Mouse (Mus musculus) heart, embryonic 15.5 days (tissue): Measurements from ENCODE around the gene Ccdc153. TPM values are rescaled to one million over a fixed set of nuclear protein-coding genes. Genes with fewer than 3 reads are reported as not detected.
A peak's percentile ranks its signal among the peaks of the same experiment; 100 is the strongest.

Experiments
- ATAC-seq: fragments of 200-750 bp; cut with Nextera tagmentation; replicated peaks from 2 replicates; pipeline ENCODE4 v1.8.0; 2017; ENCODE audit warnings: low read depth, moderate TSS enrichment; ENCODE audit not compliant: insufficient number of reproducible peaks, insufficient read depth, low FRiP score
- H3K27ac ChIP-seq: fragments of 300-500 bp; sonication (generic); 2 replicates; pipeline ENCODE4 v1.5.1; 2015; ENCODE audit warnings: mild to moderate bottlenecking, inconsistent platforms
- H3K27me3 ChIP-seq: fragments of 300-500 bp; sonication (generic); 2 replicates; pipeline ENCODE4 v1.6.1; 2015; ENCODE audit warnings: inconsistent platforms
- H3K36me3 ChIP-seq: fragments of 300-500 bp; sonication (generic); 2 replicates; pipeline ENCODE4 v1.6.1; 2015; ENCODE audit warnings: mild to moderate bottlenecking, inconsistent platforms
- H3K4me1 ChIP-seq: fragments of 300-500 bp; sonication (generic); replicated peaks from 2 replicates; pipeline ENCODE4 v1.6.1; 2015; ENCODE audit warnings: inconsistent platforms
- H3K4me2 ChIP-seq: fragments of 300-500 bp; sonication (generic); 2 replicates; pipeline ENCODE4 v1.6.1; 2015; ENCODE audit warnings: inconsistent platforms, mild to moderate bottlenecking, moderate library complexity
- H3K4me3 ChIP-seq: fragments of 300-500 bp; sonication (generic); 2 replicates; pipeline ENCODE4 v1.5.1; 2015; ENCODE audit warnings: mild to moderate bottlenecking, inconsistent platforms
- H3K9ac ChIP-seq: fragments of 300-500 bp; sonication (generic); 2 replicates; pipeline ENCODE4 v1.6.1; 2015; ENCODE audit warnings: mild to moderate bottlenecking, inconsistent platforms
- H3K9me3 ChIP-seq: fragments of 300-500 bp; sonication (generic); replicated peaks from 2 replicates; pipeline ENCODE4 v1.6.1; 2016; ENCODE audit warnings: inconsistent platforms
- WGBS: fragments of 180-500 bp; shearing (Covaris S2); methylation state at CpG from one replicate; pipeline ENCODE4 v1.1.7; 2015; ENCODE audit warnings: mixed read lengths; 5-methylcytosine and 5-hydroxymethylcytosine counted together
- polyA plus RNA-seq: library from polyadenylated mRNA; unstranded; fragments of >200 nt; fragmentation: Nextera tagmentation; extraction: Ambion mirVana; gene quantifications from 2 replicates; pipeline ENCODE4 v1.2.1, GENCODE M21; 2015

The Ccdc153 gene
- polyA plus RNA-seq, 1 experiment from 2014 or later, result 0.28 TPM

- H3K27me3 ChIP-seq, result no peaks in the 10 kb centered on the region
- H3K4me1 ChIP-seq, result no peaks in the 10 kb centered on the region
- WGBS, result 54% methylated on average over 5 of the region's 5 CpGs
Measured at GRCm38 (mm10) chr9:44240911-44241310, 435 bp downstream of the Ccdc153 start.

GRCm38 (mm10) chr9:44241418-44241817 is 942 bp downstream of the Ccdc153 start:
- Histone ChIP-seq H3K4me2 (no peak overlapping the region), H3K27ac (no peak overlapping the region), H3K36me3 (no peaks in the 10 kb centered on the region), H3K4me1 (no peaks in the 10 kb centered on the region), H3K27me3 (no peaks in the 10 kb centered on the region), H3K4me3 (no peak overlapping the region), H3K9ac (no peak overlapping the region), H3K9me3 (no peaks in the 10 kb centered on the region)
- WGBS, result 55% methylated on average over 9 of the region's 9 CpGs
- ATAC-seq, result no peak

More at GRCm38 (mm10) chr9:44240911-44241310, 435 bp downstream of the Ccdc153 start:
- Histone ChIP-seq H3K27ac (no peak overlapping the region), H3K36me3 (no peaks in the 10 kb centered on the region), H3K4me2 (no peak overlapping the region), H3K4me3 (no peak overlapping the region), H3K9me3 (no peaks in the 10 kb centered on the region), H3K9ac (no peak overlapping the region)
- no peak for ATAC-seq

- no peak for ATAC-seq
- Histone ChIP-seq H3K4me2 (no peak overlapping the region), H3K36me3 (no peaks in the 10 kb centered on the region), H3K9ac (no peak overlapping the region), H3K27me3 (0 out of 2 replicates have a peak, but pooled peaks cover 3% of the 10 kb centered on the region), H3K4me1 (no peaks in the 10 kb centered on the region), H3K27ac (no peak overlapping the region), H3K9me3 (no peaks in the 10 kb centered on the region), H3K4me3 (no peak overlapping the region)
- 41% methylated on average over 2 of the region's 2 CpGs for WGBS
Measured at GRCm38 (mm10) chr9:44243621-44244020, 3.1 kb downstream of the Ccdc153 start.

GRCm38 (mm10) chr9:44247907-44248306 is 7.4 kb downstream of the Ccdc153 start:
- H3K9me3 ChIP-seq, result no peaks in the 10 kb centered on the region
- peaks cover 11% of the 10 kb centered on the region; the same call in 1 of the 2 replicates for H3K27me3 ChIP-seq
- no peak for ATAC-seq
- peaks cover 8% of the 10 kb centered on the region for H3K4me1 ChIP-seq
- no peak overlapping the region for H3K27ac ChIP-seq
- H3K4me3 ChIP-seq, result no peak overlapping the region
- no peak overlapping the region for H3K9ac ChIP-seq
- 74% methylated on average over 6 of the region's 6 CpGs for WGBS
- H3K4me2 ChIP-seq, result no peak overlapping the region
- H3K36me3 ChIP-seq, result no peaks in the 10 kb centered on the region

GRCm38 (mm10) chr9:44249181-44250146 is 9.0 kb downstream of the Ccdc153 start:
- Histone ChIP-seq H3K4me2 (peak overlapping the region; percentile 44), H3K27me3 (peaks cover 11% of the 10 kb centered on the region; the same call in 1 of the 2 replicates), H3K4me1 (peaks cover 8% of the 10 kb centered on the region), H3K36me3 (no peaks in the 10 kb centered on the region), H3K4me3 (no peak overlapping the region), H3K27ac (no peak overlapping the region), H3K9ac (no peak overlapping the region), H3K9me3 (no peaks in the 10 kb centered on the region)
- peak; percentile 87 for ATAC-seq
- 38% methylated on average over 26 of the region's 26 CpGs for WGBS

GRCm38 (mm10) chr9:44250445-44250844 is 10.0 kb downstream of the Ccdc153 start:
- WGBS, result 60% methylated on average over 4 of the region's 4 CpGs
- no peaks in the 10 kb centered on the region for H3K36me3 ChIP-seq
- no peak overlapping the region for H3K4me3 ChIP-seq
- peaks cover 11% of the 10 kb centered on the region; the same call in 1 of the 2 replicates for H3K27me3 ChIP-seq
- no peak overlapping the region for H3K4me2 ChIP-seq
- H3K27ac ChIP-seq, result no peak overlapping the region
- no peaks in the 10 kb centered on the region for H3K9me3 ChIP-seq
- H3K4me1 ChIP-seq, result peaks cover 8% of the 10 kb centered on the region
- no peak for ATAC-seq
- no peak overlapping the region for H3K9ac ChIP-seq

GRCm38 (mm10) chr9:44251314-44251713 is 10.8 kb downstream of the Ccdc153 start, which contains the start of gene Pdzd3:
Pdzd3 (minus strand) TSS chr9:44251471.
- no peak for ATAC-seq
- H3K4me1 ChIP-seq, result peaks cover 8% of the 10 kb centered on the region
- H3K4me3 ChIP-seq, result no peak within 1 kb of the TSS
- WGBS, result 75% methylated on average over 10 of the region's 10 CpGs
- no peak within 1 kb of the TSS for H3K9ac ChIP-seq
- no peak within 1 kb of the TSS for H3K4me2 ChIP-seq
- peaks cover 11% of the 10 kb centered on the region; the same call in 1 of the 2 replicates for H3K27me3 ChIP-seq
- no peak within 1 kb of the TSS for H3K27ac ChIP-seq
- no peaks in the 10 kb centered on the region for H3K9me3 ChIP-seq
- no peaks in the 10 kb centered on the region for H3K36me3 ChIP-seq

- H3K36me3 ChIP-seq, result no peaks in the 10 kb centered on the region
- peaks cover 8% of the 10 kb centered on the region; the same call in 1 of the 2 replicates for H3K27me3 ChIP-seq
- WGBS, result 81% methylated on average over 6 of the region's 6 CpGs
- no peak overlapping the region for H3K4me3 ChIP-seq
- no peaks in the 10 kb centered on the region for H3K9me3 ChIP-seq
- ATAC-seq, result no peak
- peaks cover 8% of the 10 kb centered on the region for H3K4me1 ChIP-seq
- H3K27ac ChIP-seq, result no peak overlapping the region
- no peak overlapping the region for H3K9ac ChIP-seq
- no peak overlapping the region for H3K4me2 ChIP-seq
Measured at GRCm38 (mm10) chr9:44253441-44253840, 13.0 kb downstream of the Ccdc153 start.

- Histone ChIP-seq H3K4me1 (peaks cover 3% of the 10 kb centered on the region; the same call in 1 of the 2 replicates), H3K36me3 (no peaks in the 10 kb centered on the region), H3K27me3 (peaks cover 4% of the 10 kb centered on the region; the same call in 1 of the 2 replicates), H3K9ac (no peak overlapping the region), H3K9me3 (no peaks in the 10 kb centered on the region), H3K27ac (no peak overlapping the region), H3K4me3 (no peak overlapping the region), H3K4me2 (no peak overlapping the region)
- WGBS, result 24% methylated on average over 5 of the region's 5 CpGs
- no peak for ATAC-seq
Measured at GRCm38 (mm10) chr9:44254508-44255135, 14.1 kb downstream of the Ccdc153 start.

- no peak overlapping the region for H3K4me3 ChIP-seq
- no peaks in the 10 kb centered on the region for H3K4me1 ChIP-seq
- no peaks in the 10 kb centered on the region for H3K9me3 ChIP-seq
- no peaks in the 10 kb centered on the region; the same call in 1 of the 2 replicates for H3K36me3 ChIP-seq
- no peak overlapping the region for H3K27ac ChIP-seq
- ATAC-seq, result no peak
- 52% methylated on average over 6 of the region's 6 CpGs for WGBS
- peaks cover 4% of the 10 kb centered on the region; the same call in 1 of the 2 replicates for H3K27me3 ChIP-seq
- H3K4me2 ChIP-seq, result no peak overlapping the region
- H3K9ac ChIP-seq, result no peak overlapping the region
Measured at GRCm38 (mm10) chr9:44255136-44255521, 14.7 kb downstream of the Ccdc153 start.

- no peak overlapping the region for H3K4me3 ChIP-seq
- H3K36me3 ChIP-seq, result no peaks in the 10 kb centered on the region; the same call in 1 of the 2 replicates
- no peak overlapping the region for H3K4me2 ChIP-seq
- 0 out of 2 replicates have a peak, but pooled peaks have one; percentile 14 for ATAC-seq
- H3K9ac ChIP-seq, result no peak overlapping the region
- no peaks in the 10 kb centered on the region for H3K9me3 ChIP-seq
- H3K27ac ChIP-seq, result no peak overlapping the region
- no peaks in the 10 kb centered on the region for H3K4me1 ChIP-seq
- 70% methylated on average over 8 of the region's 8 CpGs for WGBS
- no peaks in the 10 kb centered on the region; the same call in 1 of the 2 replicates for H3K27me3 ChIP-seq
Measured at GRCm38 (mm10) chr9:44256213-44256612, 15.7 kb downstream of the Ccdc153 start.
